Mouse (Mus musculus) left cerebral cortex, adult 11 months (tissue): Measurements from ENCODE around the gene Bid.
"Not testable (repeated sequence)": the region's sequence is repeated elsewhere in the genome, so short reads cannot be mapped to it uniquely, and the experiment has no call there.

Source experiments
- DNase-seq: peaks from one replicate; pipeline ENCODE4 v3.0.0; 2022; ENCODE audit warnings: low spot score

Bid gene

DNA sequence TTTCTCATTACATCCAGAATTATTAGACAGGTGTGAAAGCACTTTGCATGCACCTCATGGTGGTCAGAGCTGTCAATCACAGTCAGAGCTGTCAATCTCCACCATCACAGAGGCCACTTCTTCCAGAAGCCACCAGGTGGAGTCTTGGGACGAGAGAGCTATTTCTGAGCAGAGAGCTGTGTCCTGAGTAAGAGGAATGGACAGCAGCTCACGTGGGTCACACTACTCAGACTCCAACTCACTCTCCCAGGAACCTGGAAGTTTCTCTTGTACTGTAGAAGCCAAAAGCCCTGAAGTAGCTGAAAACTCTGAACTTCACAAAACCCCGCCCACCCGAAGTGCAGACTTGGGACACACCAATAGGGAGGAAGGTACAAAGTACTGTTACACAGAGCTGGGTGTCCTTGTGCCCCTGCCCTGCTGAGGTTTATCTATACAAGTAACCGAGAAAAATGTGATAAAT is 13.2 kb downstream of the Bid start:
- DNase-seq = no peak

- no peak for DNase-seq
These were observed 14.6 kb downstream of the Bid start for GRCm38 (mm10) chr6:120901776-120902645.

GRCm38 (mm10) chr6:120898188-120898833 is 18.3 kb downstream of the Bid start:
- no peak for DNase-seq

DNA sequence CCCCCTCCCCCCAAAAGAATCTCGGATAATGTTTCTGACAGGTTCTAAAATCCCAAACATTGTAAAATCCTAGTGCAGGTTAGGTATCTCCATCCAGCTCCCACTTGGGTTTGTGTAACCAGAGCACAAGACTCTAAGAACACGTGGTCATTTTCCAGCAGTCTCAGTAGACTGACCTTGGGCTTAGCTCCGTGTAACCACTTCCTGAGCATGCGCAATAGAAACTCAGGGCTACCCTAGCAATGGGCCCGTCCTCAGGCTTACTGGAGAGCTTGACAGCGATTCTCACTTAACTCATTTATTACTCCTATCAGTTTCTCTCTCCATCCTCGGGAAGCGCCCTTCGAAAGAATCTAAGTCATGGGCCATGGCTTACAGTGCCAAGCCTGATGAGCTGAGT is 22.1 kb downstream of the Bid start:
- DNase-seq = no peak

GRCm38 (mm10) chr6:120894089-120894488 is 22.6 kb downstream of the Bid start:
- DNase-seq = no peak

DNA sequence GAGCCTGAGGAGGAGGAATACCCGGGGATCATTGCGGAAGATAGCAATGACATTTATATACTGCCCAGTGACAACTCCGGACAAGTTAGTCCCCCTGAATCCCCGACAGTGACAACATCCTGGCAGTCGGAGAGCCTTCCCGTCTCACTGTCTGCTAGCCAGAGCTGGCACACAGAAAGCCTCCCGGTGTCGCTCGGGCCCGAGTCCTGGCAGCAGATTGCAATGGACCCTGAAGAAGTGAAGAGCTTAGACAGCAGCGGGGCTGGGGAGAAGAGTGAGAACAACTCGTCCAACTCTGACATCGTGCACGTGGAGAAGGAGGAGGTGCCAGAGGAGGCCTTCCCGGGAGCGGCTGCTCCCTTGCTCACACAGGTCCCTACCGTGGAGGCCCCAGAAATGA is 30.0 kb downstream of the Bid start:
- DNase-seq = no peak

DNA sequence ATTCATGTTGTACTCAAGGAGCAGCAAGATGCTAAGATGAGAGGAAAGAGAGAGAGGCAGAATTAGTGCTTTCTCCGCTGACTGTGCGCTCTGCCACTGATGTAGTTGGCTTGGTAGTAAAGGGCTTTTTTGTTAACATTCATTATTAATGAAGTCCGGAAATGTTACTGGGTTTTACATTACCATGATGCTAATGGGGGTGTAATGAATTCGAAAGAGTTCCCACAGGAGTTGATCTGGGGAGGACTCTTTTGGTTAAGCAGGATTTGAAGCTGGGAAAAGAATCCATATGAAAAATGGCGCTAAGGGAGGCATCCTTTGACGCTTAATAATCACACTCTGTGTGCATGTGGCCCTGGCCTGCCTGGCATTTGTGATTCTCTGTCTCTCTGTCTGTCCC is 32.2 kb downstream of the Bid start:
- DNase-seq = no peak

GRCm38 (mm10) chr6:120879046-120879445 is 37.6 kb downstream of the Bid start:
- DNase-seq = no peak

DNA sequence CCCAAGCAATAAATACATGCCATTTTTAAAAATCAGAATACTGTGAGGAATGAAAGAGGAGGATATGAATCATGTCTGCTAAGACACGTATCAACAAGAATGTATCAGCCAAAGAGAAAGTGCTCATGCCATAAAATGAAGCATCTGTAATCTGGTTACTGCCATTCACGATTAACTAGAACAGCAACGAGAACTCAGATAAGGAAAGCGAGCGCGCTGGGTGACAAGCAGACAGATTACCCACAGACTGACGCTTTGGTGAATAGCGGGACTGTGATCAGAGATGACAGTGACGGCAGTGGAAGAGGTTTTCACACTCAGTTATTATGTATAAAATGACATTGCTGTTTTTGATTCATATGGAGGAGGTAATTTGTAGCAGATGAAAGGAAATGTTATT is 42.8 kb downstream of the Bid start:
- no peak for DNase-seq

DNA sequence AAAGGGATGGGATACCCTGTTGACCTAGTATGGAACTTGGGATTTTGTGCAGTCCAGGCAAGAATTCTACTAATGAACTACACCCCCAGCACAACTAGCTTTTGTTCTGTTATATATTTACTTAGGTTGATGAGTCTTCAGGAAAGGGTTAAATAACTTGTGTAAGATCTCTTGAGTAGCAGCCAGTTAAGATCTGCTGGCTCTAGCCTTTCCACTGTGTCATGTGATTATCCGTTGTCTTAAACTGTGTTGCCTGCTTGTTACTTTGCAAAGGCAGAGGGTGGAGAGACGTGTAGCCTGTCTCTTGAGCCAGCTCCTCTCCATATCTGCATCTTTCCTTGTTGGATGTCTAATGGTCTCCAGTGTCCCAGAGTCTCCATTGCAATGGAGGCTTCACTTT is 45.4 kb downstream of the Bid start:
- DNase-seq = no peak

DNA sequence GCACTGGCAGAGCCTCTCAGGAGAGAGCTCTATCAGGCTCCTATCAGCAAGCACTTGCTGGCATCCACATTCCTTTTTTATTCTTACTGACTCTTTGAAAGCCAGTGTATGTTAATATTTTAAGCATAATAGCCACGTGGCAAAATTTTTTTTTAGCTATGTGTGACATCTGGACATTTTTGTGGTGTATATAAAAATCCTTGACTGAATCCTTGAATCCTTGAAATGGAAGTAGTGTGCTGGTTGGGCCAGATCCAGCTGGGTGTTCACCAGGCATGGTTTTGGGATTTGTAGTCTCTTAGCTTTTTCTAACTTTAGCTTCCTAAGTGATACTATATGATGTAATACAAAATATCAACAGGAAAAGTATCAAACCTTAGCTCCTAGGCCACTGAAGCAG is 47.8 kb downstream of the Bid start:
- no peak for DNase-seq

GRCm38 (mm10) chr6:120866051-120866814 is 50.4 kb downstream of the Bid start:
- no peak for DNase-seq

GRCm38 (mm10) chr6:120860079-120860478 is 56.6 kb downstream of the Bid start:
- no peak for DNase-seq

- peak; percentile 41 for DNase-seq
These were observed 58.4 kb downstream of the Bid start for GRCm38 (mm10) chr6:120858217-120858711.

DNA sequence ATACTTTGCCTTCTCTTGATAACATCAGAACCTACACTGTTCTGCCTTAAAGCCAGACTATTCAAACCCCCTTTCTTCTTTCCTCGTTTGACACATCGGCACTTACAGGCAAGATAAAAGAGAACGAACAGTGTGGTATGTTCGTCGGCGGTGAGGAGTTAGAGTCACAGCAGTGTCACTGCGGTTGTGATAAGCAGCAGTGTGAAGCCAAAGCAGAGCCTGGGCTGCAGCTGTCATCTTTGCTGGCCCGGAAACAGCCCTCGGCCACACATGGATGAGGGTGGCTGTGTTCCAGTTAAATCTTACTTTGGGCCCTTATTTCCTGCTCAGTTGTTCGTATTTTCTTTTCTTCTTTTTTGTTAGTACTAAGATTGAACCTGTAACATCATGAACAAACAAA is 62.2 kb downstream of the Bid start:
- no peak for DNase-seq

DNA sequence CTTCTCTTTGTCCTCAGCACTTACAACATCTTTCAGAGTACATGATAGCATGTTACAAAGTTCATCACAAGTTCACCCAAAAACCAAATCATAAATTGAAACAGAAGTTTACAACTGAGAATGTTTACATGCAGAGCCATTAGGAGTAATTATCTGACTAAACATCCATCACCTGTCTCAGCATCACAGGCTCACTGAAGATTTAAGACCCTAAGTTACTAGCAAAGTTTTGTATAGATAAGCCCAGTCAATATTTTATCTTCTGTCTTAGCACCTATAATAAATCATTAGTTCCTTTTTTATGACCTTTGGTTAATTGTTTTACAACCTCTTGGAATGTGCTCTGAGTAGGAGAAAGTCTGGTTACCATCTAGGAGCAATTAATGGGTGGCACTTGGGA is 65.9 kb downstream of the Bid start:
- not testable (repeated sequence) for DNase-seq
